Mouse (Mus musculus) gastrocnemius, postnatal 4 days (tissue): Measurements from ENCODE around the gene Hspa1a. TPM values are rescaled to one million over a fixed set of nuclear protein-coding genes. Genes with fewer than 3 reads are reported as not detected.
"Not testable (repeated sequence)": the region's sequence is repeated elsewhere in the genome, so short reads cannot be mapped to it uniquely, and the experiment has no call there.

Experiments
- DNase-seq, 2 experiments: peaks; one replicate each; pipeline ENCODE4 v3.0.0; 2021 to 2022; ENCODE audit warnings: low spot score in 2 of 2, mixed read lengths in 2 of 2
- total RNA-seq, 2 experiments: library from RNA; stranded (reverse); gene quantifications; 2 replicates each; pipeline ENCODE4 v1.2.3; 2021

Gene Hspa1a
- total RNA-seq, 2 experiments from 2014 or later, result 3.2 to 4.4 TPM

- DNase-seq, result not testable (repeated sequence)
Measured at GRCm38 (mm10) chr17:34969822-34970221, 2.1 kb downstream of the Hspa1a start, which contains the start of gene Gm20481. Gene Gm20481 (plus strand): TSS chr17:34969912.

GRCm38 (mm10) chr17:34965627-34966026, 6.3 kb downstream of the Hspa1a start:
- no peak for DNase-seq

GRCm38 (mm10) chr17:34964640-34965049, 7.3 kb downstream of the Hspa1a start:
- no peak for DNase-seq

- DNase-seq, result no peak
Measured at GRCm38 (mm10) chr17:34962841-34963240, 9.1 kb downstream of the Hspa1a start.

GRCm38 (mm10) chr17:34962125-34962524, 9.8 kb downstream of the Hspa1a start:
- DNase-seq, result no peak

- DNase-seq, result no peak
Measured at GRCm38 (mm10) chr17:34960702-34961493, 11.1 kb downstream of the Hspa1a start.

- DNase-seq, result no peak
Measured at GRCm38 (mm10) chr17:34959881-34960515, 12.0 kb downstream of the Hspa1a start.

- peak; percentile 35 to 77 for DNase-seq
Measured at GRCm38 (mm10) chr17:34959130-34959778, 12.7 kb downstream of the Hspa1a start, which contains the start of gene Hspa1b. Gene Hspa1b (minus strand): TSS chr17:34959238.

- not testable (repeated sequence) for DNase-seq
Measured at GRCm38 (mm10) chr17:34958734-34959129, 13.2 kb downstream of the Hspa1a start.

GRCm38 (mm10) chr17:34957966-34958365, 14.0 kb downstream of the Hspa1a start:
- DNase-seq, result not testable (repeated sequence)

- not testable (repeated sequence) for DNase-seq
Measured at GRCm38 (mm10) chr17:34957291-34957690, 14.7 kb downstream of the Hspa1a start.

GRCm38 (mm10) chr17:34956340-34956739, 15.6 kb downstream of the Hspa1a start:
- DNase-seq, result no peak

- DNase-seq, result no peak
Measured at GRCm38 (mm10) chr17:34955884-34956283, 16.1 kb downstream of the Hspa1a start.

- DNase-seq, result no peak
Measured at GRCm38 (mm10) chr17:34954831-34955230, 17.1 kb downstream of the Hspa1a start.

- DNase-seq, result no peak
Measured at GRCm38 (mm10) chr17:34953904-34954303, 18.1 kb downstream of the Hspa1a start.

- no peak for DNase-seq
Measured at GRCm38 (mm10) chr17:34953258-34953657, 18.7 kb downstream of the Hspa1a start.

- DNase-seq, result peak; percentile 79 to 84
Measured at GRCm38 (mm10) chr17:34952378-34953040, 19.4 kb downstream of the Hspa1a start.

GRCm38 (mm10) chr17:34951636-34952377, 20.1 kb downstream of the Hspa1a start:
- DNase-seq, result peak in 1 of 2 experiments; percentile 37

GRCm38 (mm10) chr17:34950514-34951455, 21.2 kb downstream of the Hspa1a start:
- no peak for DNase-seq
